In genomic region chr16:11062794-11063721, GRCm38 (mm10) we compare ENCODE assay signal across 8 mouse cellular contexts. TPM values are rescaled to one million over a fixed set of nuclear protein-coding genes. Genes with fewer than 3 reads are reported as not detected.
A peak's percentile ranks its signal among the peaks of the same experiment; 100 is the strongest.
DNase-seq lines count a peak whose midpoint lies in the region; ATAC-seq and TF ChIP-seq lines count a peak whose summit lies in the region.

No protein-coding gene starts in this region.

- no peaks in the 10 kb centered on the region for H3K27me3 ChIP-seq in C2C12 (ENCODE audit: control insufficient read depth, insufficient read depth, insufficient read length)
- no peaks in the 10 kb centered on the region for H3K27me3 ChIP-seq in forebrain, embryonic 12.5 days
- H3K27me3 ChIP-seq in stomach, embryonic 14.5 days (ENCODE audit: control insufficient read depth, insufficient read depth, low read length) = no peaks in the 10 kb centered on the region

- H3K79me2 ChIP-seq in C2C12 (ENCODE audit: control insufficient read depth, insufficient read depth) = peaks cover 18% of the 10 kb centered on the region

- H3K4me2 ChIP-seq in forebrain, embryonic 12.5 days = peak overlapping the region; percentile 19; the same call in 1 of the 2 replicates
- H3K4me2 ChIP-seq in stomach, embryonic 14.5 days (replicated peaks; ENCODE audit: low read depth, low read length) = no peak overlapping the region; the same call in 1 of the 2 replicates

- H3ac ChIP-seq in C2C12 (ENCODE audit: control insufficient read depth, insufficient read length, low read depth) = peak overlapping the region; percentile 18

- no peak for TF ChIP-seq CTCF in C2C12 (IDR thresholded peaks at IDR 0.05; ENCODE audit: control insufficient read depth, insufficient read depth, insufficient read length)

- WGBS in forebrain, embryonic 12.5 days = 16% methylated on average over 13 of the region's 13 CpGs
- WGBS in stomach, embryonic 14.5 days = 30% methylated on average over 13 of the region's 13 CpGs

- no peak for ATAC-seq in forebrain, embryonic 12.5 days (ENCODE audit: low FRiP score)
- ATAC-seq in megakaryocyte progenitor cell, adult 5-6 weeks (replicated peaks; ENCODE audit: poor library complexity) = peak; percentile 42
- ATAC-seq in stomach, embryonic 14.5 days (ENCODE audit: insufficient number of reproducible peaks, insufficient read depth, low FRiP score, low read depth) = peak; percentile 61; the same call in 1 of the 2 replicates

- H3K4me1 ChIP-seq in forebrain, embryonic 12.5 days = peaks cover 41% of the 10 kb centered on the region
- H3K4me1 ChIP-seq in stomach, embryonic 14.5 days (ENCODE audit: control insufficient read depth, insufficient read depth, low read length) = peaks cover 26% of the 10 kb centered on the region

- peak; percentile 89 for DNase-seq in adrenal gland, postnatal 14 days
- peak; percentile 86 for DNase-seq in heart, postnatal 25 days (ENCODE audit: low spot score)
- DNase-seq in kidney, postnatal 36 days = peak; percentile 92 to 93
- no peak for DNase-seq in T-cell, adult 2 months (ENCODE audit: low spot score)

- H3K79me3 ChIP-seq in C2C12 (ENCODE audit: low read depth) = peaks cover 11% of the 10 kb centered on the region

- intact Hi-C loops in heart, postnatal 25 days (cut with DNase I) = no loop called here

- H3K9ac ChIP-seq in forebrain, embryonic 12.5 days = peak overlapping the region; percentile 34; the same call in 1 of the 2 replicates
- no peak overlapping the region for H3K9ac ChIP-seq in stomach, embryonic 14.5 days (replicated peaks; ENCODE audit: low read depth, low read length)

- H3K4me3 ChIP-seq in C2C12 (ENCODE audit: insufficient read depth, poor library complexity, severe bottlenecking) = no peak overlapping the region
- H3K4me3 ChIP-seq in forebrain, embryonic 12.5 days (replicated peaks) = no peak overlapping the region
- no peak overlapping the region for H3K4me3 ChIP-seq in stomach, embryonic 14.5 days (ENCODE audit: low read depth, low read length)

- H3K9me3 ChIP-seq in forebrain, embryonic 12.5 days = no peaks in the 10 kb centered on the region
- H3K9me3 ChIP-seq in stomach, embryonic 14.5 days (ENCODE audit: control insufficient read depth, low read depth, low read length) = no peaks in the 10 kb centered on the region

- peak overlapping the region; percentile 89 for H3K27ac ChIP-seq in forebrain, embryonic 12.5 days
- H3K27ac ChIP-seq in stomach, embryonic 14.5 days (ENCODE audit: low read length) = peak overlapping the region; percentile 91

- H3K36me3 ChIP-seq in C2C12 (ENCODE audit: control insufficient read depth, insufficient read depth) = no peaks in the 10 kb centered on the region
- no peaks in the 10 kb centered on the region for H3K36me3 ChIP-seq in forebrain, embryonic 12.5 days (replicated peaks)
- no peaks in the 10 kb centered on the region for H3K36me3 ChIP-seq in stomach, embryonic 14.5 days (ENCODE audit: control insufficient read depth, insufficient read depth, low read length)

TF ChIP-seq in C2C12, 6 proteins besides CTCF, POLR2A, EP300 and RAD21:
- TF ChIP-seq CEBPB (IDR thresholded peaks at IDR 0.05; ENCODE audit: low read depth) (no peak), MYOD1 (IDR thresholded peaks at IDR 0.05; ENCODE audit: control insufficient read depth, insufficient read length, low read depth) (peak; percentile 21), FOSL1 (IDR thresholded peaks at IDR 0.05; ENCODE audit: insufficient read depth, low read length, poor library complexity, severe bottlenecking) (no peak), MYOG (IDR thresholded peaks at IDR 0.05; ENCODE audit: control insufficient read depth, extremely low read depth, insufficient read length) (no peak), MAX (IDR thresholded peaks at IDR 0.05) (peak; percentile 12), USF1 (IDR thresholded peaks at IDR 0.05; ENCODE audit: low read depth) (no peak)

RNA-seq across cellular contexts. Expression of gene Snn, which starts 2.3 kb away (rescaled TPM):
- 54.1 TPM for polyA plus RNA-seq in C2C12 (2012; fragmentation: generic; extraction: Trizol)
- total RNA-seq in adrenal gland, postnatal 14 days (2021) = 16.3 and 24.0 TPM in 2 replicates
- 102 and 104 TPM in 2 replicates for polyA plus RNA-seq in forebrain, embryonic 12.5 days (2016; fragmentation: Nextera tagmentation; extraction: Ambion mirVana)
- 10 to 100 TPM; 28.3 to 33.3 TPM for total RNA-seq in heart, postnatal 25 days (2021)
- 0.59 and 2.1 TPM in 2 replicates for total RNA-seq in megakaryocyte progenitor cell, adult 5-6 weeks (2015)
- 1.2 and 2.7 TPM in 2 replicates for total RNA-seq in megakaryocyte progenitor cell, adult 5-6 weeks (2017)
- 45.7 and 49.9 TPM in 2 replicates for polyA plus RNA-seq in stomach, embryonic 14.5 days (2014; fragmentation: Nextera tagmentation; extraction: Ambion mirVana)

RNA-seq across cellular contexts. Expression of gene Litaf, which starts 2.9 kb away (rescaled TPM):
- 116 TPM for polyA plus RNA-seq in C2C12 (2012; fragmentation: generic; extraction: Trizol)
- 38.6 and 47.5 TPM in 2 replicates for total RNA-seq in adrenal gland, postnatal 14 days (2021)
- 50.7 and 53.6 TPM in 2 replicates for polyA plus RNA-seq in forebrain, embryonic 12.5 days (2016; fragmentation: Nextera tagmentation; extraction: Ambion mirVana)
- total RNA-seq in heart, postnatal 25 days (2021) = 10 to 100 TPM; 21.7 to 24.2 TPM
- total RNA-seq in megakaryocyte progenitor cell, adult 5-6 weeks (2015) = 31.8 and 35.0 TPM in 2 replicates
- 20.7 and 25.8 TPM in 2 replicates for total RNA-seq in megakaryocyte progenitor cell, adult 5-6 weeks (2017)
- polyA plus RNA-seq in stomach, embryonic 14.5 days (2014; fragmentation: Nextera tagmentation; extraction: Ambion mirVana) = 105 and 107 TPM in 2 replicates
